Mouse (Mus musculus) liver, embryonic 13.5 days (tissue): ENCODE data around the gene Rhox2a. TPM values are rescaled to one million over a fixed set of nuclear protein-coding genes. Genes with fewer than 3 reads are reported as not detected.
"Not testable (repeated sequence)": the region's sequence is repeated elsewhere in the genome, so short reads cannot be mapped to it uniquely, and the experiment has no call there.

Experiments
- ATAC-seq: fragments of 200-750 bp; cut with Nextera tagmentation; 2 replicates; pipeline ENCODE4 v1.8.0; 2017; ENCODE audit warnings: low read depth, mild to moderate bottlenecking, moderate number of reproducible peaks, moderate library complexity
- DNase-seq: peaks from one replicate; pipeline ENCODE4 v3.0.0; 2022
- H3K27ac ChIP-seq: fragments of 300-500 bp; sonication (generic); 2 replicates; pipeline ENCODE4 v1.5.1; 2015; ENCODE audit warnings: moderate library complexity, mild to moderate bottlenecking, inconsistent platforms
- H3K27me3 ChIP-seq: fragments of 300-500 bp; sonication (generic); 2 replicates; pipeline ENCODE4 v1.6.1; 2015; ENCODE audit warnings: mild to moderate bottlenecking, inconsistent platforms
- H3K36me3 ChIP-seq: fragments of 300-500 bp; sonication (generic); 2 replicates; pipeline ENCODE4 v1.6.1; 2015; ENCODE audit warnings: mild to moderate bottlenecking, inconsistent platforms
- H3K4me1 ChIP-seq: fragments of 300-500 bp; sonication (generic); replicated peaks from 2 replicates; pipeline ENCODE4 v1.6.1; 2015; ENCODE audit warnings: inconsistent platforms
- H3K4me2 ChIP-seq: fragments of 300-500 bp; sonication (generic); 2 replicates; pipeline ENCODE4 v1.6.1; 2015; ENCODE audit warnings: inconsistent platforms, mild to moderate bottlenecking, moderate library complexity
- H3K4me3 ChIP-seq: fragments of 300-500 bp; sonication (generic); replicated peaks from 2 replicates; pipeline ENCODE4 v1.5.1; 2015; ENCODE audit warnings: mild to moderate bottlenecking, inconsistent platforms
- H3K9ac ChIP-seq: fragments of 300-500 bp; sonication (generic); 2 replicates; pipeline ENCODE4 v1.6.1; 2015; ENCODE audit warnings: mild to moderate bottlenecking, inconsistent platforms
- H3K9me3 ChIP-seq: fragments of 300-500 bp; sonication (generic); replicated peaks from 2 replicates; pipeline ENCODE4 v1.6.1; 2016; ENCODE audit warnings: inconsistent platforms
- WGBS: fragments of 180-500 bp; shearing (Covaris S2); methylation state at CpG from one replicate; pipeline ENCODE4 v1.1.7; 2015; ENCODE audit not compliant: insufficient replicate concordance; 5-methylcytosine and 5-hydroxymethylcytosine counted together
- polyA plus RNA-seq: library from polyadenylated mRNA; unstranded; fragments of >200 nt; fragmentation: Nextera tagmentation; extraction: Ambion mirVana; gene quantifications from 2 replicates; pipeline ENCODE4 v1.2.1, GENCODE M21; 2015

Gene Rhox2a
- polyA plus RNA-seq, result not detected in 2 replicates

DNA sequence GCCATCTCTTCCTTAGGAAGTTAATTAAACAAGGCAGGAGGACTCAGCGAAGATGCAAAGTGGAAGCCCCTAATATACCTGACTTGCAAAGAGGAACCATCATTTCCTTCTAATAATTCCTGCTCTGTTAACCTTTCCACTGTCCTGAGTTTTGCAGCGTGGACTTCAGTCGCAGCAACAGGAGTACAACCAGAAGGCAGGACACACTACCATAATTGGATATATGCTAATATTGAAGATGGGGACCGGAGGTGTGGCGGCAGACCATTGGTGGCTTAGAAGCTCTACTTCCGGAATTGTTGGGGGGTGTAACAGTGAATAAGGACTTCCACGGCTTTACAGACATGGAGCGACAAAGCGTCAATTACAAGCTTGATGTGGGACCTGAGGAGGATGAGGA lies at the start of gene Rhox2a:
TSS of gene Rhox2a (plus strand) at position 301 of the 400 bp plus-strand sequence.
- H3K4me2 ChIP-seq, H3K9ac ChIP-seq, H3K27ac ChIP-seq, H3K9me3 ChIP-seq, H3K27me3 ChIP-seq, H3K36me3 ChIP-seq, DNase-seq, H3K4me1 ChIP-seq, H3K4me3 ChIP-seq, ATAC-seq: not testable (repeated sequence)
- 89% methylated on average over 3 of the region's 9 CpGs for WGBS

DNA sequence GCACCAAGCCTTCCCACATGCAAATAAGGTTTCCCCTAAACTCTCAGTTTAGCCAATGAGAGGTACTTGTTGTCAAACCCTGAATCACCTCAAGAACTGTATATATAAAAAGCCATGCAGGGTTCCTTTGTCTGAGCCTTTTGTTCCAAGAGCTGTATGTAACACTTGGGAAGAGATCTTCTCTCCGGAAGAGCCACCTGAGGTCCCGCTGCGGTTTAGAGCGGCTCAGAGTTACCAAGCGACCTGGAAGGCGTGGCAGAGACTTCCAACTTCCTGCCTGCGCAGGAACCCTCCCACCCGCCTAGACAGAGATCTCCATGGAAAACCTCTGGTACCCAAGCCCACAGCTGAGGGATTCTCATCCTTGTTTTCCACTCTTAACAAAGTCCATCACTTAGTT lies 46.1 kb upstream of the Rhox2a start:
- no peaks in the 10 kb centered on the region for H3K36me3 ChIP-seq
- H3K9me3 ChIP-seq, result no peaks in the 10 kb centered on the region
- WGBS, result 49% methylated on average over 8 of the region's 8 CpGs
- ATAC-seq (no peak), DNase-seq (no peak)
- no peak overlapping the region for H3K9ac ChIP-seq
- H3K27me3 ChIP-seq, result no peaks in the 10 kb centered on the region
- H3K4me2 ChIP-seq, result no peak overlapping the region
- no peak overlapping the region for H3K4me3 ChIP-seq
- H3K27ac ChIP-seq, result no peak overlapping the region
- H3K4me1 ChIP-seq, result no peaks in the 10 kb centered on the region

DNA sequence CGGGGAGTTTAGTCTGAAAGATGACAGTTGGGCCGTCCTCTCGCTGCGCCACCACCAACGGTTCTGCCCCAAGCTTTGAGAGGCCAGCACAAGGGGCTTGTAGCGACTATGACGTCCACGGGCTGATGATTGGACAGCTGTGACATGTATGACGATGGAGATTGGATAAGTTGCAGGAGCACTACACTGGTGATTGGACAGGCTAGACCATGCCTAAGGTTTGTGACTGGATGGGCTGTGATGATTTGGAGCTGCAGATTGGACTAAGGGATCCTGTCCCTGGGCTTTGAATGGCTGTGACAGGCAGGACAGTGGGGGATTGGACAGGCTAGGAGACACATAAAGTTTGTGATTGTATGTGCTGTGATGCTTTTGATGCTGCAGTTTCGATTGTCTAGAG lies 33.8 kb upstream of the Rhox2a start, which contains the start of gene Gm9:
TSS of gene Gm9 (minus strand) at position 101 of the 400 bp plus-strand sequence.
- H3K27me3 ChIP-seq, result no peaks in the 10 kb centered on the region
- H3K4me3 ChIP-seq, result no peak within 1 kb of the TSS
- H3K9me3 ChIP-seq, result no peaks in the 10 kb centered on the region
- H3K4me1 ChIP-seq, result no peaks in the 10 kb centered on the region
- ATAC-seq (no peak), DNase-seq (no peak)
- H3K27ac ChIP-seq, result no peak within 1 kb of the TSS
- no peaks in the 10 kb centered on the region for H3K36me3 ChIP-seq
- H3K4me2 ChIP-seq, result no peak within 1 kb of the TSS
- WGBS, result 73% methylated on average over 10 of the region's 10 CpGs
- H3K9ac ChIP-seq, result no peak within 1 kb of the TSS

DNA sequence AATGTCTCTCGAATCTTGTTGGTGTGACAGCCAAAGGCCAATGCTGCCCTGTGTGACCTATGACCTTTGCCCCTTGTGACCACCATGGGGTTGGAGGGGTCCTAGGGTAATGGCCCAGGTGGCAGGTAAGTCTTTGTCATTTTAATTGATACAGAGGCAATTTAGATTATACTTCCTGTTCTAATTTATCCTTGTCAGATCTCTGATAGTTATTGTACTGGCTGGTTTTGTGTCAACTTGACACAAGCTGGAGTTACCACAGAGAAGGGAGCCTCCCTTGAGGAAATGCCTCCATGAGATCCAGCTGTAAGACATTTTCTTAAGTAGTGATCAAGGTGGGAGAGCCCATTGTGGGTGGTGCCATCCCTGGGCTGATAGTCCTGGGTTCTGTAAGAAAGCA lies 22.6 kb upstream of the Rhox2a start, which contains the start of gene Rhox1:
TSS of gene Rhox1 (minus strand) at position 101 of the 400 bp plus-strand sequence.
- H3K36me3 ChIP-seq, H3K4me3 ChIP-seq, H3K9ac ChIP-seq, DNase-seq, ATAC-seq, H3K9me3 ChIP-seq, H3K4me2 ChIP-seq, H3K27me3 ChIP-seq, H3K27ac ChIP-seq, H3K4me1 ChIP-seq: not testable (repeated sequence)
- WGBS, result 40% methylated on average over 1 of the region's 1 CpGs

DNA sequence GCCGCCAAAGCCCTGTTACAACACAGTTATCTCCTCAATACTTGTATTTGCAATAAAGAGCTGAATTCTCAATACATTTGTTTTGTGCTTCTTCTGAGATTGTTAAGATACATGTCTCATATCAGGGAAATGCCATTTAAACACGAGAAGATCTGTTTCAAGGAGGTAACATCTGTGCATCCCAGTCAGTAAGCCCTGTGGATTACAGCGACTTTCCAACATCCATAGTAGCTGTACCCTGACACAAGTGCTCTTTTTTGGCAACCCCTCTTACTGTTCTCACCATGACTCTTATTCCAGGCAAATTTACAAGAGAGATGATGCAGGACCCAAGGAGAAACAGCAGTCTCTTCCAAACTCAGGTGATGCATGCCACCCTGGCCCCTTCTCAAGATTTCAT lies 4.8 kb downstream of the Rhox2a start, which contains the start of gene Rhox3a:
TSS of gene Rhox3a (plus strand) at position 301 of the 400 bp plus-strand sequence.
- not testable (repeated sequence) for ATAC-seq, H3K4me2 ChIP-seq, DNase-seq, H3K36me3 ChIP-seq, H3K27ac ChIP-seq, H3K9me3 ChIP-seq, H3K27me3 ChIP-seq, H3K9ac ChIP-seq, H3K4me1 ChIP-seq, H3K4me3 ChIP-seq
- WGBS, result 75% methylated on average over 1 of the region's 3 CpGs

DNA sequence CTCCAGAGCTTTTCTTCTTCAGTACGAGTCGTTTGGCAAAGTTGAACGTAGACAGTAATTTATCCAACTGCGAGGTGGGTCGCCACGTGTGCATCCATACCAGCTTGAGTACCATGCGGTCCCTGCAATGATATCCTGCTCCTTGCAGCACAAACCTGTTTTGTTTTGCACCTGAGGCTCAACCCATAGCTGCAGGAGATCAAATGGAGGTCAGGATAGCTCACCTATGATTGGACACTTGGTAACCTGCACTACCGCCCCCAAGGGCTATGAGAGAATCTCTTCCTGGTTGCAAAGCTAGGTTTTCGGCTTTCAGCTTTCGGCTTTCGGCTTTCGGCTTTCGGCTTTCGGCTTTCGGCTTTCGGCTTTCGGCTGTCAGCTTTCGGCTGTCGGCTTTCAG lies 20.3 kb downstream of the Rhox2a start, which contains the start of gene Rhox4a:
TSS of gene Rhox4a (plus strand) at position 301 of the 400 bp plus-strand sequence.
- not testable (repeated sequence) for H3K36me3 ChIP-seq, H3K9ac ChIP-seq, H3K4me3 ChIP-seq, ATAC-seq, H3K4me2 ChIP-seq, H3K27me3 ChIP-seq, H3K9me3 ChIP-seq, DNase-seq, H3K4me1 ChIP-seq, H3K27ac ChIP-seq
- 74% methylated on average over 11 of the region's 19 CpGs for WGBS

Other genes with a start within 250 kb of the Rhox2a start
- gene Sowahd, start 196.1 kb upstream of the Rhox2a start, polyA plus RNA-seq, result 0.14 TPM in 1 of 2 replicates, not detected in the other
- 514 and 551 TPM in 2 replicates for gene Rpl39, start 159.6 kb upstream of the Rhox2a start, polyA plus RNA-seq
- 13.0 and 14.7 TPM in 2 replicates for gene Upf3b, start 134.7 kb upstream of the Rhox2a start, polyA plus RNA-seq
- gene Nkap, start 118.2 kb upstream of the Rhox2a start, polyA plus RNA-seq, result 6.8 and 9.8 TPM in 2 replicates
- gene Akap14, start 76.1 kb upstream of the Rhox2a start, polyA plus RNA-seq, result not detected in 2 replicates
- gene Ndufa1, start 53.8 kb upstream of the Rhox2a start, polyA plus RNA-seq, result 227 and 254 TPM in 2 replicates
- 3.0 and 3.6 TPM in 2 replicates for gene Rnf113a1, start 53.7 kb upstream of the Rhox2a start, polyA plus RNA-seq
- not detected in 2 replicates for gene Gm9, start 33.9 kb upstream of the Rhox2a start, polyA plus RNA-seq
- gene Rhox1, start 22.7 kb upstream of the Rhox2a start, polyA plus RNA-seq, result not detected in 2 replicates
- not detected in 2 replicates for gene Rhox3a, start 4.9 kb downstream of the Rhox2a start, polyA plus RNA-seq
- not detected in 2 replicates for gene Rhox4a, start 20.4 kb downstream of the Rhox2a start, polyA plus RNA-seq
- not detected in 2 replicates for gene Rhox3a2, start 135.1 kb downstream of the Rhox2a start, polyA plus RNA-seq
- gene Rhox4a2, start 145.9 kb downstream of the Rhox2a start, polyA plus RNA-seq, result not detected in 2 replicates
- not detected in 2 replicates for gene Rhox2b, start 167.1 kb downstream of the Rhox2a start, polyA plus RNA-seq
- gene Rhox4b, start 187.5 kb downstream of the Rhox2a start, polyA plus RNA-seq, result not detected in 2 replicates
- not detected in 2 replicates for gene Rhox2c, start 208.7 kb downstream of the Rhox2a start, polyA plus RNA-seq
- not detected in 2 replicates for gene Rhox3c, start 213.6 kb downstream of the Rhox2a start, polyA plus RNA-seq
- gene Rhox4c, start 235.4 kb downstream of the Rhox2a start, polyA plus RNA-seq, result not detected in 2 replicates
- gene Rhox2d, start 248.5 kb downstream of the Rhox2a start, polyA plus RNA-seq, result not detected in 2 replicates